Mouse (Mus musculus) MEL (cell line): ENCODE measurements around the gene Lix1l. TPM values are rescaled to one million over a fixed set of nuclear protein-coding genes. Genes with fewer than 3 reads are reported as not detected.

ENCODE experiments used
- DNase-seq: peaks from one replicate; pipeline ENCODE4 v3.0.0; 2011; ENCODE audit warnings: low read depth, low spot score
- H3K27ac ChIP-seq: 2 replicates; pipeline ENCODE4 v1.5.1; 2012; ENCODE audit warnings: low read depth, mild to moderate bottlenecking, control low read depth, low read length, moderate library complexity; ENCODE audit not compliant: control insufficient read depth
- H3K27me3 ChIP-seq, 2 experiments: fragments of 150-350 bp in 1 of 2; sonication (generic) in 1 of 2; 2 replicates each; pipeline ENCODE4 v1.6.1; 2012; ENCODE audit warnings: low read length in 2 of 2, mild to moderate bottlenecking in 2 of 2, improper control_type of control experiment in 1 of 2, moderate library complexity in 1 of 2; ENCODE audit not compliant: insufficient read depth in 2 of 2, control insufficient read depth in 1 of 2
- H3K36me3 ChIP-seq, 2 experiments: 2 replicates each; pipeline ENCODE4 v1.6.1; 2012 to 2014; ENCODE audit warnings: low read length in 2 of 2, improper control_type of control experiment in 1 of 2, inconsistent platforms in 1 of 2, mild to moderate bottlenecking in 1 of 2; ENCODE audit not compliant: insufficient read depth in 2 of 2, control insufficient read depth in 1 of 2
- H3K4me1 ChIP-seq, 2 experiments: fragments of 150-350 bp in 1 of 2; sonication (generic) in 1 of 2; 2 replicates each; pipeline ENCODE4 v1.6.1; 2012; ENCODE audit warnings: low read length in 2 of 2, improper control_type of control experiment in 1 of 2, mild to moderate bottlenecking in 1 of 2; ENCODE audit not compliant: insufficient read depth in 2 of 2, control insufficient read depth in 1 of 2
- H3K4me3 ChIP-seq, 2 experiments: fragments of 150-350 bp in 1 of 2; sonication (generic) in 1 of 2; 2 replicates each; pipeline ENCODE4 v1.5.1; 2012; ENCODE audit warnings: low read depth in 2 of 2, low read length in 2 of 2, mild to moderate bottlenecking in 2 of 2, moderate library complexity in 2 of 2, control low read depth in 1 of 2, improper control_type of control experiment in 1 of 2; ENCODE audit not compliant: control insufficient read depth in 1 of 2, insufficient read depth in 1 of 2
- H3K79me2 ChIP-seq: 2 replicates; pipeline ENCODE4 v1.6.1; 2012; ENCODE audit warnings: mild to moderate bottlenecking, low read length, moderate library complexity; ENCODE audit not compliant: control insufficient read depth, poor library complexity, insufficient read depth
- H3K9ac ChIP-seq: 2 replicates; pipeline ENCODE4 v1.6.1; 2012; ENCODE audit warnings: low read depth, mild to moderate bottlenecking, control low read depth, low read length, moderate library complexity; ENCODE audit not compliant: control insufficient read depth, poor library complexity, severe bottlenecking
- H3K9me3 ChIP-seq: fragments of 150-350 bp; sonication (generic); replicated peaks from 2 replicates; pipeline ENCODE4 v1.6.1; 2012; ENCODE audit warnings: mild to moderate bottlenecking, low read length, improper control_type of control experiment, moderate library complexity; ENCODE audit not compliant: insufficient read depth
- CHD2 ChIP-seq: IDR thresholded peaks from 2 replicates; pipeline ENCODE4 v1.6.1; 2011; ENCODE audit warnings: low read length, improper control_type of control experiment
- ETS1 ChIP-seq: IDR thresholded peaks from 2 replicates; pipeline ENCODE4 v1.6.1; 2012; ENCODE audit warnings: low read depth, mild to moderate bottlenecking, inconsistent platforms, low read length, improper control_type of control experiment, moderate library complexity
- GATA1 ChIP-seq: IDR thresholded peaks from 2 replicates; pipeline ENCODE4 v1.6.1; 2011; ENCODE audit warnings: low read depth, low read length, improper control_type of control experiment
- MEF2A ChIP-seq: IDR thresholded peaks from 2 replicates; pipeline ENCODE4 v1.6.1; 2014; ENCODE audit warnings: low read depth, mild to moderate bottlenecking, inconsistent platforms, low read length, improper control_type of control experiment; ENCODE audit not compliant: poor library complexity, insufficient replicate concordance, severe bottlenecking; ENCODE audit errors: extremely low read depth
- MYB ChIP-seq: IDR thresholded peaks from 2 replicates; pipeline ENCODE4 v1.6.1; 2011; ENCODE audit warnings: mild to moderate bottlenecking, low read depth, low read length, improper control_type of control experiment
- MYC ChIP-seq: IDR thresholded peaks from 2 replicates; pipeline ENCODE4 v1.6.1; 2011; ENCODE audit warnings: low read depth, mild to moderate bottlenecking, low read length, improper control_type of control experiment, moderate library complexity
- NELFE ChIP-seq: IDR thresholded peaks from 2 replicates; pipeline ENCODE4 v1.6.1; 2011; ENCODE audit warnings: low read depth, low read length, improper control_type of control experiment
- NRF1 ChIP-seq: IDR thresholded peaks from 2 replicates; pipeline ENCODE4 v1.6.1; 2014; ENCODE audit warnings: low read depth, mild to moderate bottlenecking, inconsistent platforms, low read length, improper control_type of control experiment, moderate library complexity; ENCODE audit not compliant: poor library complexity, insufficient read depth, severe bottlenecking
- POLR2A ChIP-seq, 2 experiments: IDR thresholded peaks; 2 replicates each; pipeline ENCODE4 v1.6.1; 2011 to 2012; ENCODE audit warnings: low read length in 2 of 2, mild to moderate bottlenecking in 2 of 2, control low read depth in 1 of 2, improper control_type of control experiment in 1 of 2, low read depth in 1 of 2, moderate library complexity in 1 of 2; ENCODE audit not compliant: control insufficient read depth in 1 of 2, insufficient read depth in 1 of 2, poor library complexity in 1 of 2
- POLR2AphosphoS5 ChIP-seq: IDR thresholded peaks from 2 replicates; pipeline ENCODE4 v1.6.1; 2012; ENCODE audit warnings: low read depth, borderline replicate concordance, mild to moderate bottlenecking, inconsistent platforms, low read length, moderate library complexity, mixed read lengths
- RAD21 ChIP-seq: IDR thresholded peaks from 2 replicates; pipeline ENCODE4 v1.6.1; 2011; ENCODE audit warnings: mild to moderate bottlenecking, low read depth, low read length, improper control_type of control experiment
- TBP ChIP-seq: IDR thresholded peaks from 2 replicates; pipeline ENCODE4 v1.8.0; 2011; ENCODE audit warnings: low read depth, low read length, improper control_type of control experiment
- UBTF ChIP-seq: IDR thresholded peaks from 2 replicates; pipeline ENCODE4 v1.6.1; 2012; ENCODE audit warnings: low read depth, mild to moderate bottlenecking, inconsistent platforms, low read length, improper control_type of control experiment, moderate library complexity, borderline replicate concordance; ENCODE audit not compliant: insufficient read depth
- ZC3H11A ChIP-seq: IDR thresholded peaks from 2 replicates; pipeline ENCODE4 v1.6.1; 2012; ENCODE audit warnings: low read depth, mild to moderate bottlenecking, inconsistent platforms, low read length, improper control_type of control experiment
- ZKSCAN1 ChIP-seq: IDR thresholded peaks from 2 replicates; pipeline ENCODE4 v1.6.1; 2012; ENCODE audit warnings: low read depth, mild to moderate bottlenecking, inconsistent platforms, low read length, improper control_type of control experiment, moderate library complexity
- ZMIZ1 ChIP-seq: IDR thresholded peaks from 2 replicates; pipeline ENCODE4 v1.6.1; 2012; ENCODE audit warnings: low read depth, mild to moderate bottlenecking, inconsistent platforms, low read length, improper control_type of control experiment, moderate library complexity
- ZNF384 ChIP-seq: IDR thresholded peaks from 2 replicates; pipeline ENCODE4 v1.6.1; 2012; ENCODE audit warnings: low read depth, mild to moderate bottlenecking, inconsistent platforms, low read length, improper control_type of control experiment
- polyA plus RNA-seq, 2 experiments: library from polyadenylated mRNA; stranded (reverse) in 1 of 2; unstranded in 1 of 2; fragments of >175 nt in 1 of 2; fragments of >200 nt in 1 of 2; gene quantifications; 2 replicates each; pipeline versions ENCODE4 v1.2.1 to v1.2.4; 2012; ENCODE audit warnings: low replicate concordance in 2 of 2, low read depth in 1 of 2; ENCODE audit not compliant: insufficient read length in 2 of 2, insufficient read depth in 1 of 2, missing spikeins in 1 of 2
- total RNA-seq: library from RNA; depleted of rRNA; stranded (reverse); fragments of 300-350 nt; gene quantifications from 2 replicates; pipeline ENCODE4 v1.2.3, GENCODE M21; 2012

Gene Lix1l
- total and polyA plus RNA-seq, 3 experiments = 5.4 to 17.0 TPM; not detected in 1

GRCm38 (mm10) chr3:96569966-96570605 is 30.9 kb upstream of the Lix1l start:
- no peaks in the 10 kb centered on the region for H3K9me3 ChIP-seq
- no peak for TF ChIP-seq ZMIZ1
- no peak for TF ChIP-seq ETS1
- TF ChIP-seq RAD21 = no peak
- no peak for TF ChIP-seq ZKSCAN1
- TF ChIP-seq MEF2A = no peak
- no peak for TF ChIP-seq CHD2
- TF ChIP-seq POLR2AphosphoS5 = no peak
- TF ChIP-seq GATA1 = no peak
- TF ChIP-seq UBTF = no peak
- TF ChIP-seq NELFE = no peak
- no peak overlapping the region for H3K4me3 ChIP-seq
- H3K79me2 ChIP-seq = no peaks in the 10 kb centered on the region
- H3K27me3 ChIP-seq = no peaks in the 10 kb centered on the region
- no peak overlapping the region for H3K9ac ChIP-seq
- DNase-seq = no peak
- no peak overlapping the region for H3K27ac ChIP-seq
- H3K36me3 ChIP-seq = peaks cover 0 to 11% of the 10 kb centered on the region in 2 experiments; a peak in 2 of 4 replicates
- H3K4me1 ChIP-seq = peaks cover 18 to 23% of the 10 kb centered on the region in 2 experiments

GRCm38 (mm10) chr3:96570643-96571042 is 30.3 kb upstream of the Lix1l start:
- H3K36me3 ChIP-seq = peaks cover 0 to 6% of the 10 kb centered on the region in 2 experiments; a peak in 2 of 4 replicates
- TF ChIP-seq MYC (no peak), ZNF384 (no peak), ZC3H11A (no peak), MEF2A (no peak), POLR2A (IDR thresholded peaks at IDR 0.05; ENCODE audit: control insufficient read depth in 1 of 2, insufficient read depth in 1 of 2, low read depth in 1 of 2, low read length in 2 of 2, poor library complexity in 1 of 2) (no peak), TBP (no peak), MYB (no peak), NRF1 (no peak)
- no peak overlapping the region for H3K27ac ChIP-seq
- no peak for DNase-seq
- H3K27me3 ChIP-seq = no peaks in the 10 kb centered on the region
- no peak overlapping the region for H3K4me3 ChIP-seq
- H3K9me3 ChIP-seq = no peaks in the 10 kb centered on the region
- H3K79me2 ChIP-seq = no peaks in the 10 kb centered on the region
- H3K9ac ChIP-seq = no peak overlapping the region
- peaks cover 12 to 19% of the 10 kb centered on the region in 2 experiments for H3K4me1 ChIP-seq
